Mouse (Mus musculus): ENCODE results near the gene Ubr4. TPM values are rescaled to one million over a fixed set of nuclear protein-coding genes. Genes with fewer than 3 reads are reported as not detected.
"Not testable (repeated sequence)": the region's sequence is repeated elsewhere in the genome, so short reads cannot be mapped to it uniquely, and the experiment has no call there.

Gene Ubr4
- polyA plus RNA-seq, 1 experiment from 2014 or later = 72.2 TPM

DNA sequence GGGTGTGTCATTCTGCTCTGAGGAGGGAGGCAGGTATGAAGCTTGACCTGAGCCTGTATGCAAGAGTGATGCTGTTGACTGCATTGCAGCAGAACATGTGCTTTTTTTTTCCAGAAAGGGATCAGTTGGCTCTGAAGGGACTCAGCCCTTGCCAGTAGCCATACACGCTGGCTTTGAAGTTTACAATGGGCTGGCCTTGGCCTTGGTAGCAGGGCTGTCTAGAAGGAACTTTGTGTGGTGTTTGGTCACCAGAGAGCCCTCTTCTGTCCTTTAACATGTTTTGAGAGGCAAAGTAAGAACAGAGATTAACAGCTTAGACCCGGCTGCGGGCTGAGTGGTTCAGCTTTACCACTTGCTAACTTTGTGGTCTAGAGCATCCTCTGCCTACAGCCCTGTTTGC, 14.9 kb downstream of the Ubr4 start:
- no peaks in the 10 kb centered on the region for H3K9me3 ChIP-seq (replicated peaks)
- no peak overlapping the region for H3K9ac ChIP-seq
- 95% methylated on average over 3 of the region's 3 CpGs for WGBS
- no peak for ATAC-seq (replicated peaks; ENCODE audit: low FRiP score)
- no peak overlapping the region for H3K4me2 ChIP-seq
- no peak overlapping the region for H3K27ac ChIP-seq
- H3K27me3 ChIP-seq = no peaks in the 10 kb centered on the region
- no peaks in the 10 kb centered on the region for H3K4me1 ChIP-seq
- H3K4me3 ChIP-seq (replicated peaks) = no peak overlapping the region
- H3K36me3 ChIP-seq = peaks cover 96% of the 10 kb centered on the region

DNA sequence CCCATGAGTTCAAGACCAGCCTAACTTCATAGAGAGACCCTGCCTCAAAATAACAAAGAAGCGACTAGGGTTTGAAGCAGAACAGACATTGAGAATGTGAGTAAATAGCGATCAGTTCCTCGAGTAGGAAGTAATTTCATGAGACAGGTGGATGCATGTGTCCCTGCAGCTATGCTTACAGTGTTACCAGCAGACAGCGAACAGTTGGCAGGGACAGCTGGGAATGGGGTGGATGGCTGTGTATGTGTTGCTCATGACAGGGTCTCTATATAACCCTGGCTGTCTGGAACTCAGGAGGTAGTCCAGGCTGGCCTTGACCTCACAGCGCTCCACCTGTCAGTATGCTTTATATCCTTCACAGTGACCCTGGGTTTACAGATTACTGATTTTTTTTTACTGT, 15.6 kb downstream of the Ubr4 start:
- Histone ChIP-seq H3K36me3 (peaks cover 96% of the 10 kb centered on the region), H3K9ac (no peak overlapping the region), H3K4me1 (no peaks in the 10 kb centered on the region), H3K4me2 (no peak overlapping the region), H3K9me3 (replicated peaks) (no peaks in the 10 kb centered on the region), H3K27me3 (no peaks in the 10 kb centered on the region), H3K4me3 (replicated peaks) (no peak overlapping the region), H3K27ac (no peak overlapping the region)
- no peak for ATAC-seq (replicated peaks; ENCODE audit: low FRiP score)
- 96% methylated on average over 5 of the region's 5 CpGs for WGBS

DNA sequence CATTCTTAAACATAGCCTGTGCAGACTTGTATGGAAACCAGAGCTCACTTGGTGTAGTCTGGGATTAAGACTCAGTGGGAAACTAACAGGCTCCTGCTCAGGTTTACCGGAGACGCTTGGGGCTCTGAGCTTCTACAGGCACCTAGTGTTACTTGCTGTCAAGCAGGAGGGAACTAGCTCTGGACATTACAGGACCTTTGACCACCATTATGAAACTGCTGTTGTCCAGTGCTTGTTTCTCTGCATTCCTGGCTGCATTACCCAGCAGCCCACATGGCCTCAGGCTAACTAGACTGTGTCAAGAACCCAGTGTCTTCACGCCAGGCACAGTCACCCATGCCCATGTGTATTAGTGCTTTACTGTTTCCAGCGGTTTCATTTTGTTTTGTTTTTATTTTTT, 20.7 kb downstream of the Ubr4 start:
- H3K4me3 ChIP-seq (replicated peaks) = no peak overlapping the region
- ATAC-seq (replicated peaks; ENCODE audit: low FRiP score) = no peak
- H3K36me3 ChIP-seq = peaks cover 96% of the 10 kb centered on the region
- no peak overlapping the region for H3K9ac ChIP-seq
- no peak overlapping the region for H3K27ac ChIP-seq
- H3K4me2 ChIP-seq = no peak overlapping the region
- H3K27me3 ChIP-seq = no peaks in the 10 kb centered on the region
- WGBS = 92% methylated on average over 4 of the region's 4 CpGs
- H3K4me1 ChIP-seq = no peaks in the 10 kb centered on the region
- no peaks in the 10 kb centered on the region for H3K9me3 ChIP-seq (replicated peaks)

DNA sequence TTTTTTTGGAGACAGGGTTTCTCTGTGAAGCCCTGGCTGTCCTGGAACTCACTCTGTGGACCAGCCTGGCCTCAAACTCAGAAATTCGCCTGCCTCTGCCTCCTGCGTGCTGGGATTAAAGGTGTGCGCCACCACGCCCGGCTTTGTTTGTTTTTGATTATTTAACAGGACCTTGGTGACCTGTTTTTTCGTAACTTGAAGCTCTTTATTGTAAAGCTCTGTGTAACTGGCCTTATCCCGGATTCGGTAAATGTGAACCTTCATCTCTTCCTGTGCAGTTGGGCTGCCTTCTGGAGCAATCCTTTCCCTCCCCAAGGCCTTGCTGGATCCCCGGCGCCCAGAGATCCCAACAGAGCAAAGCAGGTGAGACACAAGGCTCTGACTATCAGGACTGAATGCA, 21.1 kb downstream of the Ubr4 start:
- no peaks in the 10 kb centered on the region for H3K4me1 ChIP-seq
- H3K27ac ChIP-seq = no peak overlapping the region
- no peaks in the 10 kb centered on the region for H3K9me3 ChIP-seq (replicated peaks)
- 91% methylated on average over 10 of the region's 10 CpGs for WGBS
- H3K36me3 ChIP-seq = peaks cover 96% of the 10 kb centered on the region
- no peaks in the 10 kb centered on the region for H3K27me3 ChIP-seq
- H3K4me2 ChIP-seq = no peak overlapping the region
- H3K4me3 ChIP-seq (replicated peaks) = no peak overlapping the region
- ATAC-seq (replicated peaks; ENCODE audit: low FRiP score) = no peak
- H3K9ac ChIP-seq = no peak overlapping the region

DNA sequence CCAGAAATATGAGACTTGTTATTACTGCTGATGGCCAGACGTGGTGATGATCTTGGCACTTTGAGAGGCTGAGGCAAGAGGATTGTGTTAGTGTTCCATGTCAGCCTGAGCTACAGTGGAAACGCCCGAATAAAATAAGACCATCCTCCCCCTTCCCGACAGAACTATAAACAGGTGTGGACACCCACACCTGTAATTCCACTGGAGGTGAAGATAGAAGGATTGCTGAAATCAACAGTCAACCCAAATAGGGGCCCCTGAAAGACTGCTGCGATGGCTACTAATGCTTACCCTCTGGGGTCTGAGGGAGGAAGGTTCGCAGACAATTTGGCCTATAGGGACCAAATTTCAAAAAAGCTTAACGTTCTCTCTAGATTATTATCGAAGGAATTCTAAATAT, 27.3 kb downstream of the Ubr4 start:
- H3K4me2 ChIP-seq = peak overlapping the region; percentile 86
- 12% methylated on average over 8 of the region's 8 CpGs for WGBS
- no peak for ATAC-seq (replicated peaks; ENCODE audit: low FRiP score)
- no peaks in the 10 kb centered on the region for H3K9me3 ChIP-seq (replicated peaks)
- peaks cover 41% of the 10 kb centered on the region for H3K36me3 ChIP-seq
- peaks cover 20% of the 10 kb centered on the region for H3K4me1 ChIP-seq
- H3K27ac ChIP-seq = peak overlapping the region; percentile 92
- peak overlapping the region; percentile 97 for H3K4me3 ChIP-seq (replicated peaks)
- no peaks in the 10 kb centered on the region for H3K27me3 ChIP-seq
- peak overlapping the region; percentile 77 for H3K9ac ChIP-seq

DNA sequence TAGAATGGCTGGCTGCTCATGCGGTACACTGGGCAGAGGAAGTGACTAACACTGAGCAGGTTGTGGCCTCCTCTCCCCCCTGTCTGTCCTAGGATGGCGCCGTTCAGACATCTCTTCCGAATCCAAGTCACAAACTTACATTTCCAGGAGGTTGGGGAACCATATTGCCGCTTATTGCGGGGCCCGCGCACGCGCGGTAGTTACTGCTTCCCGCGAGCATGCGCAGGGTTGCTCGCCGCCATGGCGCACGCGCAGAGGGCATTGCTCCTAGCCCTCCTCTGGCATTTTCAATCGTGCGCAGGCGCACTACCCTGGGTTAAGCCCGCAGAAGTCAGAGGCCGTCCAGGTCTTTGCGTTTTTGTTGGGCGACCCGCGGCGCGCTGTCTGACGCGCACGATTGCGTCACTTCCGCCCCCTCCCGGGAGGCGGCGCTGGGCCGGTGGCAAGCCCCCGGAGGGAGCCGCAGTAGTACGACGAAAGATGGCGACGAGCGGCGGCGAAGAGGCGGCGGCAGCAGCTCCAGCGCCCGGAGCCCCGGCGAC, 27.9 kb downstream of the Ubr4 start:
- Histone ChIP-seq H3K27me3 (no peaks in the 10 kb centered on the region), H3K4me3 (replicated peaks) (peak overlapping the region; percentile 97), H3K9ac (peak overlapping the region; percentile 89), H3K4me2 (peak overlapping the region; percentile 86), H3K4me1 (peaks cover 20% of the 10 kb centered on the region), H3K36me3 (peaks cover 35% of the 10 kb centered on the region), H3K9me3 (replicated peaks) (no peaks in the 10 kb centered on the region), H3K27ac (peak overlapping the region; percentile 92)
- WGBS = under 1% methylated on average over 54 of the region's 54 CpGs
- peak; percentile 98 for ATAC-seq (replicated peaks; ENCODE audit: low FRiP score)

DNA sequence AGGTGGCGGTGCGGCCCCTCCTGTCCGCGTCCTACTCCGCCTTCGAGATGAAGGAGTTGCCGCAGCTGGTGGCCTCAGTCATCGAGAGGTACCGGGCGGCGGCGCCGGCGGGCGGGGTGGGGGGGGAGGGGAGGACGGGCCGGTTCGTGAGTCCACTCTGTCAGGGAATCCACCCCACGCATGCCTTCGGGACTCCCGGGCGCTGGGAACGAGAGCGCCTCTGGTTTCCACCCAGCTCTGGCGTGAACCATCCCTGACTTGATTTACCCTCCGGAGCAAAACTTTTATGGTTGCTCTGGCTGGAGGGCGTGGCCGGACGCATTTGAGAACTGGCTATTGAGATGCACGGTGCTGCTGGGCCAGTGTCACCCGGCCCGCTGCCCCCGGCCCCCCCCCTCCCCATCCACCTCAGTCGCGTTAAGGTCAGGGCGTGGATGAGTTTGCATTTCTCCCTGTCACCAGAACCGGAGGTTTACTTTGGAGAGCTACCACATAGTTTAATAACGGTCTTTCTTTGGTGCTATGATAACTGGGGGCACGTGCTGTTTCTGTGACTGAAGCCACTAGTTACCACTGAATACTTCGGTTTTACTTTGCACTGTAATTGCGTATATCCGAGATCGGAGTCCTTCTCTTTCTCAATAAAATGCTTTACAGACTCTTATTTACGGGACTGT, 28.5 kb downstream of the Ubr4 start:
- peaks cover 20% of the 10 kb centered on the region for H3K4me1 ChIP-seq

DNA sequence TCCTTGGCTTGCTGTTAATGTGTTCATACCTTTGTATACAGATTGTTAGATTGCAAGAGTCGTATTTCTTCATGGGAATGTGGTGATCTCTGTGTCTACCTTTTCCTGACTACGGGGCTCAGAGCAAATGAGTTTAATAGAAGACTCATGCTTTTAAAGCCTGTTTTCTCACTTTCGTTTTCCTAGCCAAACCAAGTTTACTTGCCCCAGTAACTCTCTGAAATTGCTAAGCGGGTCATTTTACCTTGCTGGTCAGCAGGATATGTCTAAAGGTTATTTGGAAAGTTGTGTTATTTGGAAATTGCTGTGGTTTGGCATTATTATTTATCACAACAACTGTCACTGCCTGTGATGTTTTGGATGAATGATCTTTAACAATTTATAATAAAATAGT, 29.0 kb downstream of the Ubr4 start:
- Histone ChIP-seq H3K27ac (peak overlapping the region; percentile 79; the same call in 1 of the 2 replicates), H3K4me3 (replicated peaks) (peak overlapping the region; percentile 97), H3K9ac (peak overlapping the region; percentile 89), H3K4me2 (peak overlapping the region; percentile 86), H3K36me3 (peaks cover 24% of the 10 kb centered on the region), H3K9me3 (replicated peaks) (no peaks in the 10 kb centered on the region), H3K27me3 (no peaks in the 10 kb centered on the region), H3K4me1 (peaks cover 20% of the 10 kb centered on the region)
- WGBS = 40% methylated on average over 4 of the region's 4 CpGs
- no peak for ATAC-seq (replicated peaks; ENCODE audit: low FRiP score)

More for the DNA sequence above, 28.5 kb downstream of the Ubr4 start:
- WGBS = 2% methylated on average over 44 of the region's 44 CpGs
- H3K9me3 ChIP-seq (replicated peaks) = no peaks in the 10 kb centered on the region
- ATAC-seq (replicated peaks; ENCODE audit: low FRiP score) = peak; percentile 52
- H3K4me3 ChIP-seq (replicated peaks) = peak overlapping the region; percentile 97
- H3K27ac ChIP-seq = peak overlapping the region; percentile 79
- peaks cover 29% of the 10 kb centered on the region for H3K36me3 ChIP-seq
- H3K27me3 ChIP-seq = no peaks in the 10 kb centered on the region
- peak overlapping the region; percentile 89 for H3K9ac ChIP-seq
- peak overlapping the region; percentile 86 for H3K4me2 ChIP-seq

DNA sequence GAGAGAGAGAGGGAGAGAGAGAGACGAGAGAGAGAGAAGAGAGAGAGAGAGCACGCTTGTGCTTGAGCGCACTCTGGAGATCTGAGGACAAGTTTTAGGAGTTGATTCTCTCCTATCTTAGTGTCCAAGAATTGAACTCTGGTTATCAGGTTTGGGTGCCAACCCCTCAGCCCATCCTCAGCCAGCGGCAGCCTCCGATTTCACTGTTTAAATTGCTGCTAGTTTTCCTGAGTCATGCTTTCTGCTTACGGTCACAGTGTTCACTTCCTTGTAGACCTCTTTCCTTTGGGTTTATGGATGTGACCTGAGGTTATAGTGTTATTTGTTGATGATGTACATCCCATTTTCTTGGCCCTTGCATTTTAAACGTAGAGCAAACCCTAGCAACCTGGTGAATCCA, 29.8 kb downstream of the Ubr4 start:
- ATAC-seq (replicated peaks; ENCODE audit: low FRiP score) = no peak
- Histone ChIP-seq H3K4me1 (peaks cover 24% of the 10 kb centered on the region), H3K9ac (no peak overlapping the region; the same call in 1 of the 2 replicates), H3K4me3 (replicated peaks) (0 out of 2 replicates have a peak overlapping the region, but pooled peaks have one; percentile 6), H3K27ac (no peak overlapping the region), H3K36me3 (peaks cover 17% of the 10 kb centered on the region), H3K4me2 (peak overlapping the region; percentile 86), H3K9me3 (replicated peaks) (no peaks in the 10 kb centered on the region), H3K27me3 (no peaks in the 10 kb centered on the region)
- WGBS = 67% methylated on average over 7 of the region's 7 CpGs

DNA sequence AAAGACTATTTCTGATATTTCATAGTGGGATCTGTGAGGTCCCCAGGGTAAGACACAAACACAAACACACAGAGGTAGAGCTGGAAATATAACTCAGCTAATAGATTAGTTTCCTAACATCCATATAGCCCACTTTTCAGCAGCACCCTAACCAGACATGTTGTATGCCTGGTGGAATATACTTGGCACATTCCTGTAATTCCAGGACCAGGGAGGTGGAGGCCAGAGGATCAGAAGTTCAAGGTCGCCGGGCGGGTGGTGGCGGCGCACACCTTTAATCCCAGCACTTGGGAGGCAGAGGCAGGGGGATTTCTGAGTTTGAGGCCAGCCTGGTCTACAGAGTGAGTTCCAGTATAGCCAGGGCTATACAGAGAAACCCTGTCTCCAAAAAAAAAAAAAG, 33.4 kb downstream of the Ubr4 start:
- peaks cover 18% of the 10 kb centered on the region for H3K4me1 ChIP-seq
- ATAC-seq (replicated peaks; ENCODE audit: low FRiP score); H3K27me3 ChIP-seq; H3K4me2 ChIP-seq; H3K9me3 ChIP-seq (replicated peaks); H3K4me3 ChIP-seq (replicated peaks); H3K27ac ChIP-seq; H3K9ac ChIP-seq: not testable (repeated sequence)
- WGBS = 87% methylated on average over 5 of the region's 5 CpGs
- peaks cover 14% of the 10 kb centered on the region for H3K36me3 ChIP-seq

DNA sequence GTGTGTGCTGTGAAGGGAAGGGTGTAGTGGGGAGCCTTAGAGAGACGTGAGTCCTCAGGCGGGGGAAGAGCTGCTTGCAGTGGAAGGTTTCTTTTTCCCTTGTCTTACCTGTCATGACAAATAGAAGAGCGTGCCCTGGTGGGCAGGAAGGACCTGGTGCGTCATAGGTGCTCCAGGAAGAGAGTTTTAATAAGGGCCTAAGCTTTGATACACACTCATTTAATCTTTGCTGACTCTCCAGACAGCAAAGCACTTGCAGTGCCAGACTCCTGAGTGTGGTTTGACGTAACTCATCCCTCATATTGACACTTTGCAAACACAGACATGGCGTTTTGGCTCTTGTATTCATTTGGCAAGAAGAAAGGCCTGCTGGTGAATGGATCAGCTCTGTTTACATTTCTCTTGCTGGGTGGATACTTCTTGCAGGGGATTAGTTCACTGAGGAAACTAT, 34.5 kb downstream of the Ubr4 start:
- H3K36me3 ChIP-seq = peaks cover 24% of the 10 kb centered on the region
- no peak overlapping the region for H3K4me2 ChIP-seq
- H3K27me3 ChIP-seq = no peaks in the 10 kb centered on the region
- ATAC-seq (replicated peaks; ENCODE audit: low FRiP score) = no peak
- no peak overlapping the region for H3K9ac ChIP-seq
- 0 out of 2 replicates have a peak overlapping the region, but pooled peaks have one; percentile 28 for H3K27ac ChIP-seq
- H3K4me3 ChIP-seq (replicated peaks) = no peak overlapping the region
- H3K9me3 ChIP-seq (replicated peaks) = no peaks in the 10 kb centered on the region
- 54% methylated on average over 6 of the region's 6 CpGs for WGBS
- H3K4me1 ChIP-seq = peaks cover 11% of the 10 kb centered on the region

DNA sequence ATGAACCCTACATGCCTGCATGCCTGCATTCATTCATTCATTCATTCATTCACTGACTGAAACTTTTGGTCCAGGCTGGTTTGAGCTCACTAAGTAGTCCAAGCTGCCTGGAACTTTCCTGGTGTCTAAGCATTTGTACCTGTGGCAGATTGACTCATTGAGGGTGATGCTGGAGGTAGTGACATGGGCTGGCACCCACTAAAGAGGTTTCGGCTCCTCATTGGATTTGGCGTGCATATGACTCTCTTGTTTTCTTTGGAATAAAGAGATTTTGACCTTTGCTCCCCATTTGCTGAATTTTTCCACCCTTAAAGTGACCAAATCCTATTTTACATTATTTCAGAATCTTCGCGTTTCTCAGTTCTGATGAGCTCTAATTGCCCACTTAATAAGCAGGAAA, 37.1 kb downstream of the Ubr4 start:
- H3K27ac ChIP-seq = no peak overlapping the region
- no peak overlapping the region for H3K9ac ChIP-seq
- WGBS = 79% methylated on average over 4 of the region's 4 CpGs
- H3K4me1 ChIP-seq = 0 out of 2 replicates have a peak, but pooled peaks cover 5% of the 10 kb centered on the region
- no peak overlapping the region for H3K4me2 ChIP-seq
- no peak for ATAC-seq (replicated peaks; ENCODE audit: low FRiP score)
- H3K9me3 ChIP-seq (replicated peaks) = no peaks in the 10 kb centered on the region
- H3K27me3 ChIP-seq = no peaks in the 10 kb centered on the region
- H3K4me3 ChIP-seq (replicated peaks) = no peak overlapping the region
- H3K36me3 ChIP-seq = peaks cover 48% of the 10 kb centered on the region

Measured in kidney, embryonic 15.5 days (tissue).